Mouse (Mus musculus) splenic B cell, adult 2 months (primary cell): ENCODE data around the gene Slc13a1.

Experiments used
- DNase-seq: peaks from one replicate; pipeline ENCODE4 v3.0.0-alpha.2; 2011; ENCODE audit warnings: low read depth, low spot score
- H3K27me3 ChIP-seq: 2 replicates; pipeline ENCODE4 v1.6.1; 2012; ENCODE audit warnings: mild to moderate bottlenecking, low read length, moderate library complexity, mixed read lengths; ENCODE audit not compliant: control insufficient read depth, poor library complexity, insufficient read depth, severe bottlenecking
- H3K36me3 ChIP-seq: 2 replicates; pipeline ENCODE4 v1.6.1; 2012; ENCODE audit warnings: mild to moderate bottlenecking, low read length, moderate library complexity, mixed read lengths; ENCODE audit not compliant: control insufficient read depth, poor library complexity, insufficient read depth, severe bottlenecking

The Slc13a1 gene

GRCm38 (mm10) chr6:24122632-24123031 lies 45.3 kb downstream of the Slc13a1 start:
- Histone ChIP-seq H3K36me3 (no peaks in the 10 kb centered on the region), H3K27me3 (no peaks in the 10 kb centered on the region)
- no peak for DNase-seq

DNA sequence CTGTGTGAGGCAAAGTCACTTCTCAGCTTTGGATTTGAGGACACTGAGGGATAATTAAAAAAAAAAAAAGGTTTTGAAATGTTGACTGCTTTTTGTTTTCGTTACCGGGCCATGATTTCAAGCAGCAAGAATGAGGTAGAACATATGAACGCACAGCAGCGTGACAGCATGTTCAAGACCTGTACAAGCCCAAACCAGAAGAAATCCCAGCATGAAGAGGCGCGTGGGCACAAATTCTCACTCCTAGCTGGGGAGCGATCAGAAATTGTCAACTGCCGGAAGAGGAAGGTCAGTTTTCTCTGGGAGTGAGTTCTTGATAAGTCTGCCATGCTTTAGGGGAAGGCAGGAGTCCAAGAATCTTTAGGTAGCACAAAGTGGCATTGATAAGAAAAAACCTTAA lies 56.3 kb downstream of the Slc13a1 start:
- H3K27me3 ChIP-seq, result no peaks in the 10 kb centered on the region
- DNase-seq, result no peak
- no peaks in the 10 kb centered on the region for H3K36me3 ChIP-seq

DNA sequence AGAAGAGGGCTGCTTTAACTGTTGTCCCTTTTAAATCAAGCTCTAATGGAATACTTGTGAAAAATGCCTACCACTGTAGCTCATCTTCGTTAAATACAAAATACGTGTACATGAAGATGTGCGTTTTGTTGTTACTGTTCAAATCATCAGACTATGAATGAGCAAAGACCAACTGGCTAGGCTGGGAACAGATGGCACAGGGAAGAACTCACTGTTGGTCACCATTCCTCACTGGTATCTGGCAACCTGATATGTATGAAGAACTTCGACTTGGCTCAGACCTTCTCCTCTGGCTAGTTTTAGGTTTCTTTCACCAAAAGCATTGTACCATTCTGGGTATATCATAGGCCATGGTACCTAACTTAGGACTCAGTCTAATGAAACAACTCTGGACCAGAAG lies 59.4 kb downstream of the Slc13a1 start:
- H3K36me3 ChIP-seq, result no peaks in the 10 kb centered on the region
- DNase-seq, result no peak
- H3K27me3 ChIP-seq, result no peaks in the 10 kb centered on the region

DNA sequence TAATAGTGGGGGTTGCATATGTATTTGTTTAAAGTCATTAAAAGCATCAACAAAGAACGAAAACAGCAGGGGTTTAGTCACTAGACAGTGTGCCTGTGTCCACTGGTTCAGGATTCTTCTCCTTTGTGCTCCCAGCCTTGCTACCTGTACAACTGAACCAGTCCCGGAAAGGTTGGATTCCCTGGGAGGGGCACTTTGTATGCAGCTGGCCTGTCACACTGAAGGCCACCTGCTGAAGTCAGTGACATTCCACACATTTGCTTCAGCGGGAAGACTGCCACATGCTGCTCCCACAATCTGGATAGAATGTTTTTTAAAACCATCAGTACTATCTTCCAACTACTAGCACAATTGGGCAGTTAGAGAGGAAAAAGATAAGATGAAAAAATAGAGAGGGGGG lies 61.7 kb downstream of the Slc13a1 start:
- Histone ChIP-seq H3K27me3 (no peaks in the 10 kb centered on the region), H3K36me3 (no peaks in the 10 kb centered on the region)
- no peak for DNase-seq

GRCm38 (mm10) chr6:24105681-24106080 lies 62.2 kb downstream of the Slc13a1 start:
- no peaks in the 10 kb centered on the region for H3K36me3 ChIP-seq
- DNase-seq, result no peak

DNA sequence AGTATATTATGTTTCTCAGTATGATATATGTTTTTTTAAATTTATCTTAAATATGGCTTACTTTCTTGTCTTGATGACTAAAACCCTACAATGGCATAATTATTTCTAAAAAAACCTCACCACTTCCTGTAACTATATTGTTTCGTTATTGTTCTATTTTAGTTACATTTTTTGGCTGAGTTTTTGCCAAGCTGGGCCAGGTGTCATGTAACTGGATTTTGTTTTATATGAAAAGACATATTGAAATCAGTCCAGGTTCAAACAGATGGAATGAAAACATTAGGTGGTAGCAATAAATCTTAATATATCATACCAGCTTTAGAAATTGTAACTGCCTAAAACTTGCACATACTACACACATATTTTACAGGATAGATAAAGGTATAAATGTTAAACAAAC lies 66.6 kb downstream of the Slc13a1 start:
- Histone ChIP-seq H3K27me3 (no peaks in the 10 kb centered on the region), H3K36me3 (no peaks in the 10 kb centered on the region)
- DNase-seq, result no peak

More at GRCm38 (mm10) chr6:24105681-24106080, 62.2 kb downstream of the Slc13a1 start:
- H3K27me3 ChIP-seq, result no peaks in the 10 kb centered on the region

- no peak for DNase-seq
- Histone ChIP-seq H3K36me3 (no peaks in the 10 kb centered on the region), H3K27me3 (no peaks in the 10 kb centered on the region)
Observed at GRCm38 (mm10) chr6:24100705-24101104, 67.2 kb downstream of the Slc13a1 start.

GRCm38 (mm10) chr6:24097400-24097799 lies 70.5 kb downstream of the Slc13a1 start:
- no peaks in the 10 kb centered on the region for H3K27me3 ChIP-seq
- DNase-seq, result no peak

DNA sequence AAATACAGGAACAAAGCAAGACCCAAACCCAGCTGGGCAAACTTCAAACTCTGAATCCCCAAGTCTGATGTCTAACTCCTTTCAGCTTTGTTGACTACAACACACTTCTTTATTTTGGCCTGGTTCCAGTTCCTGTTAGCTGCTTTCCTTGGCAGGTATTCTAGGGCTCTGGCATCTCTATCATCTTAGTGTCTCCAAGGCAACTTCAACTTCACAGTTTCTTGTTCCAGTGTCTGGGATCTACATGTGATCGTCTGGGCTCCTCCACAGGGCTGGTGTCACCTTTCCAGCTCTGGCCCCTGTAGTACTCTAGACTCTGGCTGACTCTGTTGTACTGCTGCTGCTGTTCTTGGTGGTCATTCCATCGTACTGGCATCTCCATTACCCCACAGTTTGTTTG lies 91.8 kb downstream of the Slc13a1 start:
- Histone ChIP-seq H3K27me3 (no peaks in the 10 kb centered on the region), H3K36me3 (no peaks in the 10 kb centered on the region)
- no peak for DNase-seq

More at GRCm38 (mm10) chr6:24097400-24097799, 70.5 kb downstream of the Slc13a1 start:
- H3K36me3 ChIP-seq, result no peaks in the 10 kb centered on the region

DNA sequence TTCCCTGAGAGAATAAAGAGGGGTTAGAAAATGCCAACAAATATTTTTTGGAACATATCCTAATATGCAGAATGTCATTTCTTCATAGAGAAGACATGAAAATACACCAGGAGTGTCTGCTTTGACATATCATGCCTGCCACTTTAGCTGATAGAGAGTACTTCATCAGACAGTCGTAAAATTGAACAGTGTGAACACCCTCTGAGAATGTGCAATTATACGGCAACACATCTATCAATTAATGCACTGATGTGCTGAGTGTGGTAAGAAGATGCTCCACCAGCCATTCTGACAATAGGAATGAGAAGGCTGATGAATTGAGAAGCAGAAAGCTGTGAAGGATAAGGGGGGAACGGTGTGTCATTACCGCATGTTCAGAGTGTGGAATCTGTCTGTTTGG lies 95.1 kb downstream of the Slc13a1 start:
- no peak for DNase-seq
- no peaks in the 10 kb centered on the region for H3K27me3 ChIP-seq
- H3K36me3 ChIP-seq, result no peaks in the 10 kb centered on the region

DNA sequence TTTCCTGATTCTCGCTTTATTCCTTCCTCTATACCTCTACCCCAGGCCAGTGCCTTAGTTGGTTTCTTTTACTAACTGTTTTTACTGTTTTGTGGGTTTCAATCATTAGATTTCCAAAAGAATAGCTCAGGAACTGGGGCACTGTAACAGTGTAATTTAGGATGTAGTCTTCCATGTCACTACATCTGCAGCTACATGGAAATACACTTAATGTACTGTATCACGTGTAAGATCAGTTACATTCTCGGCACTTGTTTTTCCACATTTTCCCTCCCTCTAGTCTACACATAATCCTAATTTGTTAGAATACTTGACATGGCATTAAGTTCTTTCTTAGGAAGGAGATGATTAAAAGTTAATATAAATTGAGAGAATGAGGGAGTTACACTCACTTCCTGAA lies 108.1 kb downstream of the Slc13a1 start:
- DNase-seq, result no peak
- no peaks in the 10 kb centered on the region for H3K36me3 ChIP-seq
- no peaks in the 10 kb centered on the region for H3K27me3 ChIP-seq

DNA sequence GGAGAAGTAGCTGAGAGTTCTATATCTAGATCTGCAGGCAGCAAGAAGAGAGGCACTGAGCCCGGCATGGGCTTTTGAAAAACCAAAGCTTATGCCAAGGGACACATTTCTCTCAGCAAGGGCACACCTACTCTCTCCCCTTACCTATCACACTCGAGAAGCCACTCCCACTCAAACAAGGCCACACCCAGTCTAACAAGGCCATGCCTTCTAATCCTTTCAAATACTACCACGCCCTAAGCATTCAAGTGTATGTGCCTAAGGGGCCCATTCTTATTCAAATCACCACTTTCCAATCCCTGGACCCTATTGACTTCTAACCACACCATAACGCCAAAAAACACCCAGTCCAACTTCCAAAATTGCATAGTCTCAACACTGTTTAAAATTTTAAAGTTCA lies 112.8 kb downstream of the Slc13a1 start:
- Histone ChIP-seq H3K27me3 (no peaks in the 10 kb centered on the region), H3K36me3 (no peaks in the 10 kb centered on the region)
- DNase-seq, result no peak

- Histone ChIP-seq H3K27me3 (no peaks in the 10 kb centered on the region), H3K36me3 (no peaks in the 10 kb centered on the region)
- no peak for DNase-seq
Observed at GRCm38 (mm10) chr6:24054086-24054710, 113.7 kb downstream of the Slc13a1 start.

GRCm38 (mm10) chr6:24047014-24047770 lies 120.7 kb downstream of the Slc13a1 start:
- no peaks in the 10 kb centered on the region for H3K27me3 ChIP-seq
- no peaks in the 10 kb centered on the region for H3K36me3 ChIP-seq
- DNase-seq, result no peak

GRCm38 (mm10) chr6:24043496-24043895 lies 124.4 kb downstream of the Slc13a1 start:
- Histone ChIP-seq H3K36me3 (no peaks in the 10 kb centered on the region), H3K27me3 (no peaks in the 10 kb centered on the region)
- no peak for DNase-seq
